Mouse (Mus musculus) CH12.LX (cell line): ENCODE data around the gene Ankrd66. TPM values are rescaled to one million over a fixed set of nuclear protein-coding genes. Genes with fewer than 3 reads are reported as not detected.

Experiments
- DNase-seq: peaks from one replicate; pipeline ENCODE4 v3.0.0-alpha.2; 2013; ENCODE audit errors: extremely low read depth
- H3K27ac ChIP-seq: 2 replicates; pipeline ENCODE4 v1.5.1; 2012; ENCODE audit warnings: low read depth, mild to moderate bottlenecking, control low read depth, moderate library complexity; ENCODE audit not compliant: insufficient read depth
- H3K27me3 ChIP-seq: replicated peaks from 2 replicates; pipeline ENCODE3; 2012; ENCODE audit warnings: inconsistent platforms
- H3K36me3 ChIP-seq, 2 experiments: replicated peaks in 1 of 2; 2 replicates each; pipeline versions ENCODE3 to v1.6.1; 2012; ENCODE audit warnings: inconsistent platforms in 1 of 2, low read length in 1 of 2, mild to moderate bottlenecking in 1 of 2, mixed read lengths in 1 of 2, moderate library complexity in 1 of 2; ENCODE audit not compliant: control insufficient read depth in 1 of 2, insufficient read depth in 1 of 2
- H3K4me1 ChIP-seq, 2 experiments: 2 replicates each; pipeline ENCODE4 v1.6.1; 2012; ENCODE audit warnings: inconsistent platforms in 1 of 2, moderate library complexity in 1 of 2; ENCODE audit not compliant: insufficient read depth in 2 of 2, control insufficient read depth in 1 of 2
- H3K4me2 ChIP-seq: 2 replicates; pipeline ENCODE4 v1.6.1; 2012; ENCODE audit warnings: low read depth, mild to moderate bottlenecking, control low read depth; ENCODE audit not compliant: poor library complexity, insufficient read depth, severe bottlenecking
- H3K4me3 ChIP-seq, 3 experiments: fragments of 150-350 bp in 1 of 3; sonication (generic) in 1 of 3; replicated peaks in 1 of 3; 2 replicates each; pipeline versions ENCODE3 to v1.5.1; 2011 to 2012; ENCODE audit warnings: low read depth in 2 of 3, low read length in 2 of 3, mild to moderate bottlenecking in 2 of 3, moderate library complexity in 2 of 3, control low read depth in 1 of 3, improper control_type of control experiment in 1 of 3, inconsistent platforms in 1 of 3, mixed read lengths in 1 of 3; ENCODE audit not compliant: poor library complexity in 1 of 3
- H3K79me2 ChIP-seq: replicated peaks from 2 replicates; pipeline ENCODE4 v1.6.1; 2012; ENCODE audit warnings: mild to moderate bottlenecking, moderate library complexity; ENCODE audit not compliant: control insufficient read depth, poor library complexity, insufficient read depth, severe bottlenecking; ENCODE audit errors: extremely low read depth
- H3K9ac ChIP-seq: 2 replicates; pipeline ENCODE4 v1.6.1; 2012; ENCODE audit warnings: low read depth, mild to moderate bottlenecking, control low read depth, moderate library complexity; ENCODE audit not compliant: insufficient read depth
- H3K9me3 ChIP-seq: replicated peaks from 2 replicates; pipeline ENCODE3; 2012; ENCODE audit warnings: low read length, inconsistent platforms, mixed read lengths
- CHD2 ChIP-seq: IDR thresholded peaks from 2 replicates; pipeline ENCODE4 v1.6.1; 2011; ENCODE audit warnings: low read length, improper control_type of control experiment
- CTCF ChIP-seq, 2 experiments: IDR thresholded peaks in 1 of 2; conservative IDR thresholded peaks in 1 of 2; 2 replicates each; pipeline ENCODE4 v1.5.1; 2011 to 2012; ENCODE audit warnings: low read depth in 2 of 2, low read length in 2 of 2, improper control_type of control experiment in 1 of 2, inconsistent platforms in 1 of 2, mild to moderate bottlenecking in 1 of 2, moderate library complexity in 1 of 2
- EP300 ChIP-seq: IDR thresholded peaks from 2 replicates; pipeline ENCODE4 v1.6.1; 2011; ENCODE audit warnings: low read length, improper control_type of control experiment
- ETS1 ChIP-seq: conservative IDR thresholded peaks from 2 replicates; pipeline ENCODE4 v1.6.1; 2012; ENCODE audit warnings: low read depth, mild to moderate bottlenecking, inconsistent platforms, low read length, improper control_type of control experiment, moderate library complexity
- GABPA ChIP-seq: IDR thresholded peaks from 2 replicates; pipeline ENCODE4 v1.6.1; 2012; ENCODE audit warnings: low read depth, low read length, improper control_type of control experiment, inconsistent platforms; ENCODE audit not compliant: insufficient replicate concordance
- HCFC1 ChIP-seq: IDR thresholded peaks from 2 replicates; pipeline ENCODE4 v1.6.1; 2012; ENCODE audit warnings: low read depth, mild to moderate bottlenecking, inconsistent platforms, low read length, improper control_type of control experiment
- JUN ChIP-seq: IDR thresholded peaks from 2 replicates; pipeline ENCODE4 v1.6.1; 2011; ENCODE audit warnings: low read depth, mild to moderate bottlenecking, low read length, improper control_type of control experiment, moderate library complexity; ENCODE audit not compliant: insufficient read depth
- JUND ChIP-seq: conservative IDR thresholded peaks from 2 replicates; pipeline ENCODE4 v1.6.1; 2011; ENCODE audit warnings: low read depth, low read length, improper control_type of control experiment
- MAX ChIP-seq: IDR thresholded peaks from 2 replicates; pipeline ENCODE4 v1.6.1; 2011; ENCODE audit warnings: low read length, improper control_type of control experiment
- MAZ ChIP-seq: IDR thresholded peaks from 2 replicates; pipeline ENCODE4 v1.6.1; 2012; ENCODE audit warnings: low read depth, mild to moderate bottlenecking, inconsistent platforms, low read length, improper control_type of control experiment, moderate library complexity
- MXI1 ChIP-seq: IDR thresholded peaks from 2 replicates; pipeline ENCODE4 v1.6.1; 2011; ENCODE audit warnings: mild to moderate bottlenecking, low read depth, low read length, improper control_type of control experiment
- POLR2AphosphoS2 ChIP-seq: IDR thresholded peaks from 2 replicates; pipeline ENCODE4 v1.6.1; 2011; ENCODE audit warnings: low read depth, low read length, improper control_type of control experiment
- RAD21 ChIP-seq: IDR thresholded peaks from 2 replicates; pipeline ENCODE4 v1.6.1; 2011; ENCODE audit warnings: low read depth, mild to moderate bottlenecking, low read length, improper control_type of control experiment, moderate library complexity
- RCOR1 ChIP-seq: conservative IDR thresholded peaks from 2 replicates; pipeline ENCODE4 v1.6.1; 2012; ENCODE audit warnings: low read depth, mild to moderate bottlenecking, inconsistent platforms, low read length, improper control_type of control experiment
- SIN3A ChIP-seq: IDR thresholded peaks from 2 replicates; pipeline ENCODE4 v1.6.1; 2012; ENCODE audit warnings: low read length, improper control_type of control experiment, inconsistent platforms
- SMC3 ChIP-seq: IDR thresholded peaks from 2 replicates; pipeline ENCODE4 v1.6.1; 2011; ENCODE audit warnings: low read depth, low read length, improper control_type of control experiment
- USF1 ChIP-seq: IDR thresholded peaks from 2 replicates; pipeline ENCODE4 v1.6.1; 2014; ENCODE audit warnings: low read depth, mild to moderate bottlenecking, inconsistent platforms, low read length, improper control_type of control experiment
- USF2 ChIP-seq: conservative IDR thresholded peaks from 2 replicates; pipeline ENCODE4 v1.6.1; 2011; ENCODE audit warnings: low read depth, low read length, improper control_type of control experiment
- ZC3H11A ChIP-seq: IDR thresholded peaks from 2 replicates; pipeline ENCODE4 v1.6.1; 2012; ENCODE audit warnings: low read depth, mild to moderate bottlenecking, inconsistent platforms, low read length, improper control_type of control experiment
- ZMIZ1 ChIP-seq: IDR thresholded peaks from 2 replicates; pipeline ENCODE4 v1.6.1; 2012; ENCODE audit warnings: low read depth, mild to moderate bottlenecking, inconsistent platforms, low read length, improper control_type of control experiment
- ZNF384 ChIP-seq: IDR thresholded peaks from 2 replicates; pipeline ENCODE4 v1.6.1; 2012; ENCODE audit warnings: low read depth, low read length, improper control_type of control experiment, inconsistent platforms
- dilution Hi-C: fragments of 300-500 bp; cut with MboI; formaldehyde crosslinking; loops from 2 replicates; pipeline ENCODE4 v1.14.3; 2020; ENCODE audit warnings: low sequenced_read_pairs; ENCODE audit not compliant: extremely low pct_unique_long_range_greater_than_20kb, extremely low pct_ligation_motif_present
- in situ Hi-C: fragments of 300-500 bp; cut with MboI; formaldehyde crosslinking; loops from 3 replicates; pipeline ENCODE4 v1.14.3; 2019; ENCODE audit warnings: low sequenced_read_pairs, low pct_ligation_motif_present, low pct_unique_long_range_greater_than_20kb, mixed read lengths
- polyA plus RNA-seq: library from polyadenylated mRNA; unstranded; fragments of >175 nt; gene quantifications from 2 replicates; pipeline ENCODE4 v1.2.1, GENCODE M21; 2012; ENCODE audit warnings: low read depth; ENCODE audit not compliant: insufficient read length
- total RNA-seq, 2 experiments: library from RNA; depleted of rRNA; stranded (reverse); fragments of 300-350 nt in 1 of 2; fragments of >200 nt in 1 of 2; gene quantifications; 2 replicates each; pipeline ENCODE4 v1.2.3; 2012 to 2014

The Ankrd66 gene
- total and polyA plus RNA-seq, 3 experiments = not detected

DNA sequence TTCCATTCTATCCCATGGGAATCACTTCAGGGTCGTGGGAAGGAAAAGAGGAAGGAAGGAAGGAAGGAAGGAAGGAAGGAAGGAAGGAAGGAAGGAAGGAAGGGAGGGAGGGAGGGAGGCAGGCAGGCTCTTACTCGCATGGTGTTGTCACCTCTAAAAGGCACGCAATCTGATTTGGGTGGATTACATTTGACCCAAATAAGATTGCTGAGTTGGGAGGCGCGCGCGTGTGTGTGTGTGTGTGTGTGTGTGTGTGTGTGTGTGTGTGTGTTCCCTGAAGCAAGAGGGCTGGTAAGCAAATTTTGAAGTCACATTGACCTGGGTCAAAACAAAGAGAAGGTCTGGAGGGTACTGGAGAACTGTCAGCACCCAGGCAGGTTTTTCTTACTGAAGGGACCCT lies 25.8 kb upstream of the Ankrd66 start:
- H3K4me3 ChIP-seq = no peak overlapping the region
- no peak overlapping the region for H3K4me2 ChIP-seq
- H3K27ac ChIP-seq = no peak overlapping the region
- in situ Hi-C loops (no loop called here), dilution Hi-C loops (no loop called here)
- TF ChIP-seq USF1 (no peak), JUN (no peak), ZNF384 (no peak)
- no peaks in the 10 kb centered on the region for H3K79me2 ChIP-seq
- H3K27me3 ChIP-seq = no peaks in the 10 kb centered on the region
- H3K9me3 ChIP-seq = peaks cover 29% of the 10 kb centered on the region
- no peaks in the 10 kb centered on the region for H3K36me3 ChIP-seq
- H3K4me1 ChIP-seq = peaks cover 0 to 15% of the 10 kb centered on the region in 2 experiments; a peak in 1 of 4 replicates
- no peak for DNase-seq
- no peak overlapping the region for H3K9ac ChIP-seq

DNA sequence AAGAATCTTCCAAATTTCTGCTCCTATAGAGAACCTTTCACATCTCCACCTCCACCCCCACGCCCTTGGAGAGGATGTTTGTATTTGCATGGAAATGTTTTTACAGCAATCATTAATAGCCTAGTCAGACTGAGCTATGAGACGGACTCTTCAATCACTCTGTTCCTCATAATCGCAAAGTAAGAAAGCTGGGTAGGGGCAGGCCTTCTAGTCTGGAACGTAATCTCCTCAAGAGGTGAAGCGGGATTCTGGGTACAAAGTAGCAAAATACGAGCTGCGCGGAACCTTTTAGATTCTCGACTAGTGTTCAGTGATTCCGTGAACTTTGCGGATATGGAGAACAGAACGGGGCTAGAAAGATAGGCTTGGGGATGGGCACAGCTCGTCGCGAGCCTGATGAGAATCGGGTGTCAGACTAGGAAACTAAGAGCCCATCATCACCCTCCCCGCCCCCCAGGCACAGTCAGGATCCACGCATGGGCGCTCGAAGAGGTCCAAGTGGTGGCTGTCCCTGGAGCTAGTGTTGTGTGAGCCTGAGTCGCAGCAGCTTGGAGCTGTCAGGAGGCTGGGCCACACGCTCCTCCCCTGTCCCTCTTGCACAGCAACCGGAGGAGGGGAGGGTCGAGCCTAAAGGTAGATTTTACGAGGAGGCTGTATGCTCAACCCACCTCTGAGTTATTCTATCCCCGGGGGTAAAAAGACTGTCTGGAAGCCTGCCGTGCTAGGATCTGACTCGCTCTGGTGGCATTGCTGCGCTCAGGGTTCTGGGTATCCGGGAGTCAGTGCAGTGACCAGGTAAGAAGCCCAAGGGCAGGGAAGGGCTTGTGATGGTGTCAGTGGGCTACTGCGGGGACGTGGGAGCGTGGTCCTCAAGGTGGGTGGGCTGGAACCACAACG lies 24.8 kb upstream of the Ankrd66 start, which contains the start of gene Pla2g7:
Gene Pla2g7, plus strand, starts transcription at position 107 of the 897 bp plus-strand sequence.
- DNase-seq = no peak
- in situ Hi-C loops = no loop called here
- no peaks in the 10 kb centered on the region for H3K79me2 ChIP-seq
- H3K9ac ChIP-seq = no peak within 1 kb of the TSS
- no peaks in the 10 kb centered on the region for H3K36me3 ChIP-seq
- no peak within 1 kb of the TSS for H3K27ac ChIP-seq
- dilution Hi-C loops = no loop called here
- H3K4me1 ChIP-seq = peaks cover 0 to 7% of the 10 kb centered on the region in 2 experiments; a peak in 1 of 4 replicates
- H3K4me3 ChIP-seq = no peak within 1 kb of the TSS
- H3K27me3 ChIP-seq = no peaks in the 10 kb centered on the region
- TF ChIP-seq EP300 (no peak), CTCF (conservative IDR thresholded peaks at IDR 0.05 in 1 of 2, IDR thresholded peaks at IDR 0.05 in 1 of 2; ENCODE audit: low read depth in 2 of 2, low read length in 2 of 2) (no peak), MAZ (no peak), RCOR1 (no peak), CHD2 (no peak), JUN (no peak), ZNF384 (no peak), USF2 (no peak), ZMIZ1 (no peak), JUND (no peak), SMC3 (no peak), MXI1 (no peak), SIN3A (no peak), GABPA (no peak), POLR2AphosphoS2 (no peak), RAD21 (no peak), HCFC1 (no peak), ZC3H11A (no peak), ETS1 (no peak), MAX (no peak)
- no peak within 1 kb of the TSS for H3K4me2 ChIP-seq
- H3K9me3 ChIP-seq = peaks cover 29% of the 10 kb centered on the region
